Mouse (Mus musculus): ENCODE results near the gene AU022252. TPM values are rescaled to one million over a fixed set of nuclear protein-coding genes. Genes with fewer than 3 reads are reported as not detected.

The AU022252 gene
- polyA plus RNA-seq, 1 experiment, result 17.1 TPM

GRCm38 (mm10) chr4:119191273-119191672, 41.2 kb downstream of the AU022252 start:
- no peak overlapping the region for H3K27ac ChIP-seq (ENCODE audit: insufficient read depth, low read length)
- no peak for TF ChIP-seq CTCF (IDR thresholded peaks at IDR 0.05; ENCODE audit: borderline replicate concordance, insufficient read depth, low read length)
- TF ChIP-seq POLR2A (IDR thresholded peaks at IDR 0.05; ENCODE audit: low read depth, low read length), result no peak
- H3K4me3 ChIP-seq (ENCODE audit: insufficient read depth, low read length), result no peak overlapping the region
- H3K4me1 ChIP-seq (ENCODE audit: control insufficient read depth, insufficient read depth, low read length), result 0 out of 2 replicates have a peak, but pooled peaks cover 5% of the 10 kb centered on the region

- 0 out of 2 replicates have a peak, but pooled peaks cover 5% of the 10 kb centered on the region for H3K4me1 ChIP-seq (ENCODE audit: control insufficient read depth, insufficient read depth, low read length)
- no peak overlapping the region for H3K27ac ChIP-seq (ENCODE audit: insufficient read depth, low read length)
- TF ChIP-seq POLR2A (IDR thresholded peaks at IDR 0.05; ENCODE audit: low read depth, low read length), result no peak
- no peak for TF ChIP-seq CTCF (IDR thresholded peaks at IDR 0.05; ENCODE audit: borderline replicate concordance, insufficient read depth, low read length)
- no peak overlapping the region for H3K4me3 ChIP-seq (ENCODE audit: insufficient read depth, low read length)
Observed at GRCm38 (mm10) chr4:119190618-119191017, 41.9 kb downstream of the AU022252 start.

GRCm38 (mm10) chr4:119189864-119190263, 42.6 kb downstream of the AU022252 start, which contains the start of gene Ermap:
Gene Ermap, minus strand, starts transcription at chr4:119190011.
- Histone ChIP-seq H3K4me3 (ENCODE audit: insufficient read depth, low read length) (no peak within 1 kb of the TSS), H3K4me1 (ENCODE audit: control insufficient read depth, insufficient read depth, low read length) (0 out of 2 replicates have a peak, but pooled peaks cover 5% of the 10 kb centered on the region), H3K27ac (ENCODE audit: insufficient read depth, low read length) (no peak within 1 kb of the TSS)
- TF ChIP-seq CTCF (IDR thresholded peaks at IDR 0.05; ENCODE audit: borderline replicate concordance, insufficient read depth, low read length) (no peak), POLR2A (IDR thresholded peaks at IDR 0.05; ENCODE audit: low read depth, low read length) (no peak)

GRCm38 (mm10) chr4:119189392-119189791, 43.1 kb downstream of the AU022252 start:
- no peak overlapping the region for H3K4me3 ChIP-seq (ENCODE audit: insufficient read depth, low read length)
- TF ChIP-seq CTCF (IDR thresholded peaks at IDR 0.05; ENCODE audit: borderline replicate concordance, insufficient read depth, low read length), result no peak
- no peak for TF ChIP-seq POLR2A (IDR thresholded peaks at IDR 0.05; ENCODE audit: low read depth, low read length)
- H3K4me1 ChIP-seq (ENCODE audit: control insufficient read depth, insufficient read depth, low read length), result 0 out of 2 replicates have a peak, but pooled peaks cover 2% of the 10 kb centered on the region
- H3K27ac ChIP-seq (ENCODE audit: insufficient read depth, low read length), result no peak overlapping the region

GRCm38 (mm10) chr4:119188060-119188785, 44.3 kb downstream of the AU022252 start:
- H3K4me3 ChIP-seq (ENCODE audit: insufficient read depth, low read length), result no peak overlapping the region

GRCm38 (mm10) chr4:119185771-119186170, 46.7 kb downstream of the AU022252 start:
- Histone ChIP-seq H3K27ac (ENCODE audit: insufficient read depth, low read length) (no peak overlapping the region), H3K4me1 (ENCODE audit: control insufficient read depth, insufficient read depth, low read length) (no peaks in the 10 kb centered on the region), H3K4me3 (ENCODE audit: insufficient read depth, low read length) (no peak overlapping the region)
- TF ChIP-seq CTCF (IDR thresholded peaks at IDR 0.05; ENCODE audit: borderline replicate concordance, insufficient read depth, low read length) (no peak), POLR2A (IDR thresholded peaks at IDR 0.05; ENCODE audit: low read depth, low read length) (no peak)

More at GRCm38 (mm10) chr4:119188060-119188785, 44.3 kb downstream of the AU022252 start:
- Histone ChIP-seq H3K4me1 (ENCODE audit: control insufficient read depth, insufficient read depth, low read length) (no peaks in the 10 kb centered on the region), H3K27ac (ENCODE audit: insufficient read depth, low read length) (no peak overlapping the region)
- TF ChIP-seq CTCF (IDR thresholded peaks at IDR 0.05; ENCODE audit: borderline replicate concordance, insufficient read depth, low read length) (no peak), POLR2A (IDR thresholded peaks at IDR 0.05; ENCODE audit: low read depth, low read length) (no peak)

- TF ChIP-seq POLR2A (IDR thresholded peaks at IDR 0.05; ENCODE audit: low read depth, low read length) (no peak), CTCF (IDR thresholded peaks at IDR 0.05; ENCODE audit: borderline replicate concordance, insufficient read depth, low read length) (no peak)
- Histone ChIP-seq H3K27ac (ENCODE audit: insufficient read depth, low read length) (no peak overlapping the region), H3K4me1 (ENCODE audit: control insufficient read depth, insufficient read depth, low read length) (no peaks in the 10 kb centered on the region), H3K4me3 (ENCODE audit: insufficient read depth, low read length) (no peak overlapping the region)
Observed at GRCm38 (mm10) chr4:119183525-119183924, 49.0 kb downstream of the AU022252 start.

- H3K4me1 ChIP-seq (ENCODE audit: control insufficient read depth, insufficient read depth, low read length), result no peaks in the 10 kb centered on the region
- no peak overlapping the region for H3K4me3 ChIP-seq (ENCODE audit: insufficient read depth, low read length)
- no peak overlapping the region for H3K27ac ChIP-seq (ENCODE audit: insufficient read depth, low read length)
- TF ChIP-seq POLR2A (IDR thresholded peaks at IDR 0.05; ENCODE audit: low read depth, low read length) (no peak), CTCF (IDR thresholded peaks at IDR 0.05; ENCODE audit: borderline replicate concordance, insufficient read depth, low read length) (no peak)
Observed at GRCm38 (mm10) chr4:119181456-119181855, 51.1 kb downstream of the AU022252 start.

GRCm38 (mm10) chr4:119180133-119180707, 52.3 kb downstream of the AU022252 start:
- no peaks in the 10 kb centered on the region for H3K4me1 ChIP-seq (ENCODE audit: control insufficient read depth, insufficient read depth, low read length)
- TF ChIP-seq POLR2A (IDR thresholded peaks at IDR 0.05; ENCODE audit: low read depth, low read length) (no peak), CTCF (IDR thresholded peaks at IDR 0.05; ENCODE audit: borderline replicate concordance, insufficient read depth, low read length) (no peak)
- H3K27ac ChIP-seq (ENCODE audit: insufficient read depth, low read length), result no peak overlapping the region
- H3K4me3 ChIP-seq (ENCODE audit: insufficient read depth, low read length), result no peak overlapping the region

- Histone ChIP-seq H3K4me1 (ENCODE audit: control insufficient read depth, insufficient read depth, low read length) (no peaks in the 10 kb centered on the region), H3K4me3 (ENCODE audit: insufficient read depth, low read length) (no peak overlapping the region), H3K27ac (ENCODE audit: insufficient read depth, low read length) (no peak overlapping the region)
- TF ChIP-seq POLR2A (IDR thresholded peaks at IDR 0.05; ENCODE audit: low read depth, low read length), result no peak
- TF ChIP-seq CTCF (IDR thresholded peaks at IDR 0.05; ENCODE audit: borderline replicate concordance, insufficient read depth, low read length), result no peak
Observed at GRCm38 (mm10) chr4:119178331-119178730, 54.2 kb downstream of the AU022252 start.
